Mouse (Mus musculus): ENCODE measurements around the gene Nags. TPM values are rescaled to one million over a fixed set of nuclear protein-coding genes. Genes with fewer than 3 reads are reported as not detected.
A peak's percentile ranks its signal among the peaks of the same experiment; 100 is the strongest.

Nags gene
- polyA plus RNA-seq, 1 experiment from 2014 or later, result not detected

DNA sequence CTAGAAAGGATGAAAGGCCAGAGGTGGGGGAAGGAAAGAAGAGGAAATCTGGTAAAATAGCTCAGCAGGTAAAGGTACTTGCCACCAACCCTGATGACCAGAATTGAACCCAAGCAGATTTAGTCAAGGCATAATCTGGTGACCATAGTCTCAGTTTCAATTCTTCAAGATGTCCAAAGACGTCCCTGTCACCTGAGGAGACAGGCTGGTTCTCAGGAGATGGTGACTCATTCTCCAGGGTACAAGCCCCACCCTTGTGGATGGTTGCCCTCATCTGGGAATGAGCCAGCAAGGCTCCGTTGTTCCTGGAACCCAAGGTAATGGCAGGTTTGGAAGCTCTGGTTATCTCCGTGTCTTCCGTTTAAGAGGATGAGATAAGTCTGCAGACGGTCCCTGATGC, 33.7 kb upstream of the Nags start:
- Histone ChIP-seq H3K4me3 (ENCODE audit: low read depth, low read length) (no peak overlapping the region), H3K9me3 (ENCODE audit: control insufficient read depth, low read depth, low read length) (no peaks in the 10 kb centered on the region), H3K4me1 (ENCODE audit: control insufficient read depth, insufficient read depth, low read length) (no peaks in the 10 kb centered on the region), H3K27ac (ENCODE audit: low read length) (no peak overlapping the region), H3K4me2 (replicated peaks; ENCODE audit: low read depth, low read length) (no peak overlapping the region), H3K27me3 (ENCODE audit: control insufficient read depth, insufficient read depth, low read length) (peaks cover 16% of the 10 kb centered on the region), H3K9ac (replicated peaks; ENCODE audit: low read depth, low read length) (no peak overlapping the region), H3K36me3 (ENCODE audit: control insufficient read depth, insufficient read depth, low read length) (no peaks in the 10 kb centered on the region)
- no peak for ATAC-seq (ENCODE audit: insufficient number of reproducible peaks, insufficient read depth, low FRiP score, low read depth)
- WGBS, result 69% methylated on average over 5 of the region's 5 CpGs

DNA sequence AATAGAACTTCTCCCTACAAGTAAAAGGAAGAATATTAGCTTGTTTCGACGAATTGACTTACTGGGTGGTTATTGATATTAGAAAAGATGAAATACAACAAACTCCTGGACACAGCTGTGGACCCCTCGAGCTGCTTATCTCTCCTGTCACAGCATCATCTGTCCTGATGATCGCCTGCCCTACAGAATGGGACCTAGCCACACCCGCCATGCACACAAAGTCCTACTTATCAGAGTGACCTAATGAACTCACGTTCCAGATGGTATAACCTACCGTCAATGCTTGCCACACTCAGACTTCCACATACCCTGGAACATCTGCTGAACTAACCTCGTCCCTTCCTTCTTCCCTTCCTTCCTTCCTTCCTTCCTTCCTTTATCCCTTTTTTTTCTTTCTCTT, 29.1 kb upstream of the Nags start:
- no peak overlapping the region for H3K4me3 ChIP-seq (ENCODE audit: low read depth, low read length)
- H3K27me3 ChIP-seq (ENCODE audit: control insufficient read depth, insufficient read depth, low read length), result no peaks in the 10 kb centered on the region
- H3K9me3 ChIP-seq (ENCODE audit: control insufficient read depth, low read depth, low read length), result no peaks in the 10 kb centered on the region
- no peaks in the 10 kb centered on the region for H3K36me3 ChIP-seq (ENCODE audit: control insufficient read depth, insufficient read depth, low read length)
- ATAC-seq (ENCODE audit: insufficient number of reproducible peaks, insufficient read depth, low FRiP score, low read depth), result no peak
- H3K9ac ChIP-seq (replicated peaks; ENCODE audit: low read depth, low read length), result no peak overlapping the region
- H3K27ac ChIP-seq (ENCODE audit: low read length), result no peak overlapping the region
- 43% methylated on average over 8 of the region's 8 CpGs for WGBS
- no peak overlapping the region for H3K4me2 ChIP-seq (replicated peaks; ENCODE audit: low read depth, low read length)
- no peaks in the 10 kb centered on the region for H3K4me1 ChIP-seq (ENCODE audit: control insufficient read depth, insufficient read depth, low read length)

DNA sequence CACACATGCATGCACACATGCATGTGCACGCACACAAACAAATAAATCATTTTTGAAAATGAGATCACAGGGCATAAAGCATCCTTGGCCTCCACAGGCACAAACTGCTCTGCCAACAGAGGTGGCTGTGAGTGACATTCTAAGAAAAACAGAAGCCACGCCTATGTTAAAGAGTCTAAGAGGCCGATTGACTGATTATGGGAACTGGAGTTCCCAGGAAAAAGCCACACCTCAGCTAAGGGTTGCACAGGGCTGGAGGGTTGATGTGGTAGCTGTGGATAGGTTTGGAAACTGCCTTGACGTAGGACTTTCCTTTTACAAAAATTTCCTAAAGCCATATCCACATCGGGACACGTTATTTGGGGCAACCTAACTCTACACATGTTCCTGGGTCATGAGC, 27.9 kb upstream of the Nags start:
- H3K27ac ChIP-seq (ENCODE audit: low read length), result no peak overlapping the region
- H3K4me2 ChIP-seq (replicated peaks; ENCODE audit: low read depth, low read length), result no peak overlapping the region
- H3K27me3 ChIP-seq (ENCODE audit: control insufficient read depth, insufficient read depth, low read length), result no peaks in the 10 kb centered on the region
- H3K36me3 ChIP-seq (ENCODE audit: control insufficient read depth, insufficient read depth, low read length), result no peaks in the 10 kb centered on the region
- no peak overlapping the region for H3K9ac ChIP-seq (replicated peaks; ENCODE audit: low read depth, low read length)
- 67% methylated on average over 6 of the region's 6 CpGs for WGBS
- H3K4me1 ChIP-seq (ENCODE audit: control insufficient read depth, insufficient read depth, low read length), result no peaks in the 10 kb centered on the region
- ATAC-seq (ENCODE audit: insufficient number of reproducible peaks, insufficient read depth, low FRiP score, low read depth), result no peak
- H3K9me3 ChIP-seq (ENCODE audit: control insufficient read depth, low read depth, low read length), result no peaks in the 10 kb centered on the region
- no peak overlapping the region for H3K4me3 ChIP-seq (ENCODE audit: low read depth, low read length)

DNA sequence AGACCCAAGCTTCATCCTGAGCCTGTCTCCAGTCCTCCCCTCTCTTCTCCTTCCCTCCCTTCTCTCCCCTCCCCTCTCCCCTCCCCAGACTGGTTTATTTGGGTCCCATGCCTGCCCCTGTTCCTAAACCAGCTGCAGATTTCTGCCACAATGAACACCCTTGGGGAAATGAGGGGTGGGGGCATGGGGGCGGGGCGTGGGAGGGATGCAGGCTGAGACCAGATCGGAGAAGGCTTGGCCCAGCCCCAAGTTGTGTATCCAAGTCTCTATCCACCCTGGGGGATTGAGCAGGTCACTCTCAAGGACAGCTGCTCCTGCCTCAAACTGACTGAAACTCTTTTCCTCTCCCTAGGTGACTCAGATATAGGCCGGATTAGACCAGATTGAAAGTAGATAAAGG, 10.8 kb upstream of the Nags start:
- Histone ChIP-seq H3K4me2 (replicated peaks; ENCODE audit: low read depth, low read length) (no peak overlapping the region), H3K27ac (ENCODE audit: low read length) (no peak overlapping the region), H3K9me3 (ENCODE audit: control insufficient read depth, low read depth, low read length) (no peaks in the 10 kb centered on the region), H3K4me3 (ENCODE audit: low read depth, low read length) (no peak overlapping the region), H3K9ac (replicated peaks; ENCODE audit: low read depth, low read length) (no peak overlapping the region), H3K4me1 (ENCODE audit: control insufficient read depth, insufficient read depth, low read length) (no peaks in the 10 kb centered on the region), H3K27me3 (ENCODE audit: control insufficient read depth, insufficient read depth, low read length) (no peaks in the 10 kb centered on the region), H3K36me3 (ENCODE audit: control insufficient read depth, insufficient read depth, low read length) (no peaks in the 10 kb centered on the region)
- WGBS, result 36% methylated on average over 4 of the region's 4 CpGs
- no peak for ATAC-seq (ENCODE audit: insufficient number of reproducible peaks, insufficient read depth, low FRiP score, low read depth)

DNA sequence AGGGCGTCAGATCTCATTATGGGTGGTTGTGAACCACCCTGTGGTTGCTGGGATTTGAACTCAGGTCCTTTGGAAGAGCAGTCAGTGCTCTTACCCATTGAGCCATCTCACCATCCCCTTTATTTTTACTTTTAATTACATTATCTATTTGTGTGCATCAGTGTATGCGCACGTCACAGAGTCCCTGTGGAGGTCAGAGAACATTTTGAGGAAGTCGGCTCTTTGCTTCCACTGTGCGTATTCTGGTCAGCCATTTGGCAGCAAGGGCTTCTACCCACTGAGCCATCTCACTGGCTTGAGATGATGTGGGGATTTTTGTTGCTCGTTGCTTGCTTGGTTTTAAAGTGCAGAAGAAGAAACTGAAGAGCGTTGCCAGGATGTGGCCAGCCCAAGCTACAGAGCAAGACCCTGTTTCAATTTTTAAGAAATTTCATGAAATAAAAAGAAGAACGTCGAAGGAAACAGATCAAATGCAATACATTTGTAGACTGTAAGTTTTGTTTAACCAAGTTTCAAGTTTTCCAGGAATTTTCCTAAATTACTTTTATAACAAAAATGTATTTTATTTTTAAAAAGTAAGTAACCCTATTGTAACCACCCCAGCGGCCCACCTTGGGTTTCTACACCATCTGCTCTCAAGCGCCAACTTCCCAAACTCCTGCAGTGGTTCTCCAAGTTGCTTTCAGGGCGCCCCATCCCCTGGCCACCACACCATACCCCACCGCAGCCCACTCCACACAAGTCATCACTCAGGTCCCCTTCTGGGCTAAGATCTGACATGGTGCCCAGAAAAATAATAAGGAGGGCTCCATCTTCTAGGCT, 7.5 kb upstream of the Nags start:
- WGBS, result 43% methylated on average over 13 of the region's 13 CpGs

DNA sequence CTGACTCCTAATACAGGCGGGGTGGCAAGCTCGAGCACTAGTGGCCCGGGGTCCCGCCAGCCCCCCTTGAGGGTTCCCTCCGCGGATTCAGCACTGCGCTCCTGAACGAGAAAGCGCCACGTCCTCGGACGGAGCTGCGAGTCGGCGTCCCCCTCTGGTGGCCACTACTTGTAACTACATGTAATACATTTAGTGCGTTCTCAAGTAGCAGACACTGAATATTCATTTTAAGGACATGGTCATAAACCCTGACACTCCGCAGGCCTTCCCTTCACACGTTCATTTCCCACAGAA, 6.9 kb upstream of the Nags start:
- Histone ChIP-seq H3K4me1 (ENCODE audit: control insufficient read depth, insufficient read depth, low read length) (no peaks in the 10 kb centered on the region), H3K27me3 (ENCODE audit: control insufficient read depth, insufficient read depth, low read length) (no peaks in the 10 kb centered on the region), H3K36me3 (ENCODE audit: control insufficient read depth, insufficient read depth, low read length) (no peaks in the 10 kb centered on the region), H3K4me2 (replicated peaks; ENCODE audit: low read depth, low read length) (peak overlapping the region; percentile 41), H3K27ac (ENCODE audit: low read length) (no peak overlapping the region), H3K4me3 (ENCODE audit: low read depth, low read length) (peak overlapping the region; percentile 14; the same call in 1 of the 2 replicates), H3K9me3 (ENCODE audit: control insufficient read depth, low read depth, low read length) (no peaks in the 10 kb centered on the region), H3K9ac (replicated peaks; ENCODE audit: low read depth, low read length) (no peak overlapping the region)
- under 1% methylated on average over 18 of the region's 18 CpGs for WGBS
- peak; percentile 38; the same call in 1 of the 2 replicates for ATAC-seq (ENCODE audit: insufficient number of reproducible peaks, insufficient read depth, low FRiP score, low read depth)

More for the DNA sequence above, 7.5 kb upstream of the Nags start:
- H3K4me3 ChIP-seq (ENCODE audit: low read depth, low read length), result peak overlapping the region; percentile 14; the same call in 1 of the 2 replicates
- ATAC-seq (ENCODE audit: insufficient number of reproducible peaks, insufficient read depth, low FRiP score, low read depth), result 0 out of 2 replicates have a peak, but pooled peaks have one; percentile 20
- H3K4me2 ChIP-seq (replicated peaks; ENCODE audit: low read depth, low read length), result peak overlapping the region; percentile 41
- no peaks in the 10 kb centered on the region for H3K36me3 ChIP-seq (ENCODE audit: control insufficient read depth, insufficient read depth, low read length)
- H3K27me3 ChIP-seq (ENCODE audit: control insufficient read depth, insufficient read depth, low read length), result no peaks in the 10 kb centered on the region
- H3K9ac ChIP-seq (replicated peaks; ENCODE audit: low read depth, low read length), result no peak overlapping the region
- no peak overlapping the region for H3K27ac ChIP-seq (ENCODE audit: low read length)
- H3K9me3 ChIP-seq (ENCODE audit: control insufficient read depth, low read depth, low read length), result no peaks in the 10 kb centered on the region
- H3K4me1 ChIP-seq (ENCODE audit: control insufficient read depth, insufficient read depth, low read length), result no peaks in the 10 kb centered on the region

DNA sequence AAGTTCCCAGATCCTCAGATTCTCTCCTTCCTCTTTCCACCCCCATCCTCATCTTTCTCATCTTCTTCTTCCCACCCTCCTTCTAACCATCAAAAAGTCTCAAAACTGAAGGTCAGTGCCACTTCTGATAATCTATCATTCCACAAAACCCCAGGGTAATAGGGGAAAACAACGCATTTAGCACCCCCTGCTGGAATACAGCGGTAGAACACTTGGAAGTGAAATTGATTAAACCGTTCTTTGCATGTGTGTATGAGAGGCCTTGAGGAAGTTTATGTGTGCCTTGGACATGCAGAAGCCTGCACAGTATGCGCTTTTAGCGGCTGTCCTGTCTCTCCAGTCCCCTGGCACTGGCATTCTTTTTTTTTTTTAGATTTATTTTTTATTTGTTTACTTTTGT, 4.8 kb upstream of the Nags start:
- H3K27ac ChIP-seq (ENCODE audit: low read length), result no peak overlapping the region
- H3K9ac ChIP-seq (replicated peaks; ENCODE audit: low read depth, low read length), result no peak overlapping the region
- H3K36me3 ChIP-seq (ENCODE audit: control insufficient read depth, insufficient read depth, low read length), result no peaks in the 10 kb centered on the region
- 3% methylated on average over 5 of the region's 5 CpGs for WGBS
- no peak overlapping the region for H3K4me2 ChIP-seq (replicated peaks; ENCODE audit: low read depth, low read length)
- peaks cover 6% of the 10 kb centered on the region; the same call in 1 of the 2 replicates for H3K4me1 ChIP-seq (ENCODE audit: control insufficient read depth, insufficient read depth, low read length)
- no peaks in the 10 kb centered on the region for H3K9me3 ChIP-seq (ENCODE audit: control insufficient read depth, low read depth, low read length)
- H3K4me3 ChIP-seq (ENCODE audit: low read depth, low read length), result no peak overlapping the region
- no peak for ATAC-seq (ENCODE audit: insufficient number of reproducible peaks, insufficient read depth, low FRiP score, low read depth)
- H3K27me3 ChIP-seq (ENCODE audit: control insufficient read depth, insufficient read depth, low read length), result peaks cover 9% of the 10 kb centered on the region

DNA sequence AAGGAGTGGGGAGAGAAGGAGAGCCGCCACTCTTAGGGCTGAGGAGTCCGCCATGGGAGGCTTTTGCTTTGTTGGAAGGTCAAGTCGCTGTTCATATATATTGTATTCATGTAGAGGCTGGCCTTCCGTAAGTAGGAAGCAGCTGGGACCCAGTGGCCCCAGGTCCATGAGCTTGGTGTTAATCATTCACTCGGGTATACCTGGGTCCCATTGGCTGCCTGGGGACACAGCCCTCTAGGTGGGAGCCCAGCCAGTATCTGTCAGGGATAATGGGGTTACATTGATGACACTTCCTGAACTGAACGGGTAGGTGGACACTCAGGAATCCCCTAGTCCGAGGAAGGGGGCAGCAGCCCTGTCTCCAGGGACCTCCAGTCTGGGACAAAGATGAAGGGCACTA, 3.0 kb upstream of the Nags start:
- WGBS, result 53% methylated on average over 7 of the region's 7 CpGs
- no peak for ATAC-seq (ENCODE audit: insufficient number of reproducible peaks, insufficient read depth, low FRiP score, low read depth)
- no peak overlapping the region for H3K27ac ChIP-seq (ENCODE audit: low read length)
- H3K4me1 ChIP-seq (ENCODE audit: control insufficient read depth, insufficient read depth, low read length), result peaks cover 14% of the 10 kb centered on the region; the same call in 1 of the 2 replicates
- H3K27me3 ChIP-seq (ENCODE audit: control insufficient read depth, insufficient read depth, low read length), result peaks cover 28% of the 10 kb centered on the region
- no peaks in the 10 kb centered on the region for H3K9me3 ChIP-seq (ENCODE audit: control insufficient read depth, low read depth, low read length)
- H3K9ac ChIP-seq (replicated peaks; ENCODE audit: low read depth, low read length), result no peak overlapping the region
- no peak overlapping the region for H3K4me2 ChIP-seq (replicated peaks; ENCODE audit: low read depth, low read length)
- no peak overlapping the region for H3K4me3 ChIP-seq (ENCODE audit: low read depth, low read length)
- no peaks in the 10 kb centered on the region for H3K36me3 ChIP-seq (ENCODE audit: control insufficient read depth, insufficient read depth, low read length)
